Mouse (Mus musculus) kidney, postnatal 36 days (tissue): ENCODE results near the gene Tasp1.
A peak's percentile ranks its signal among the peaks of the same experiment; 100 is the strongest.

Experiments used
- DNase-seq, 2 experiments: peaks; one replicate each; pipeline ENCODE4 v3.0.0; 2021 to 2022; ENCODE audit warnings: mixed read lengths in 2 of 2

Tasp1 gene

DNA sequence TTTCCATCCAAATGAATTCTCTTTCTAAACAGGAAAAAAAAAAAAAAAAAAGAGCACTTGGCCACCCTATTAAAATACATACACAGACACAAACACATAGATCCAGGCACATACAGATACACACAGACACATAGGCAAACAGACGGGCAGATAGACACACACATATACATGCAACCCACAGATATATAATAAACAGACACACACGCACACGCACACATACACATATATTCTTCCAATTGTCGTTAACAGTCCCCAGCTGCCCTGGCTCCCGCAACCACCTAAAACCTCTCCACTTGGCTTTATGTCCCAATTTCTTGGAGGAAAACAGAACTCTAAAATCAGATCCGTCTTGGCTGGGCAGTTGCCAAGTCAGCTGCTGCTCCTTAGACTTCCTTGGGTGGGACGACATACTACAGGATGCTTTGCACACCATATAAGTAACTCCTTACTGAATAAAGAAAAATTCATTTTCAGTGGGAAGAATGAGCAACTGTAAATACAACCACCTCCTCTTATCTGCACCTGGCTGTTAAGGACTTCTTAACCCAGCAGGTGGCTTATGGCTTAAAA, 188.5 kb downstream of the Tasp1 start:
- DNase-seq: no peak

DNA sequence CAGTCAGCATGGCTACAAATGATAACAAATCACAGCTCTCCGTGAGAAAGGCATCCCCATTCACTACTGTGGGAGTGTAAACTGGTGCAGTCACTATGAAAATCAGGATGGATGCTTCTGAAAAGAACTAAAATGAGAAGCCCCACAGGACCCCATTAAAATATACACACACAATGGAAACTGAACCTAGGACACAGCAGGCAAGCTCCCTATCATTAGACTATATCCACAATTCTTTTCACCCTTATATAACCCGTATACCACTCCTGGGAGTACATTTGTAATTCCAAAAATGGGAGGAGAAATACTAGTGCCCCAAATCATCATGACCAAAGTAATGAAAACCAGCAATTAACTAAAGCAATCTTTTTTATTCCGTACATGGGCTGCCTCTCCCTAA, 190.7 kb downstream of the Tasp1 start:
- DNase-seq: no peak

DNA sequence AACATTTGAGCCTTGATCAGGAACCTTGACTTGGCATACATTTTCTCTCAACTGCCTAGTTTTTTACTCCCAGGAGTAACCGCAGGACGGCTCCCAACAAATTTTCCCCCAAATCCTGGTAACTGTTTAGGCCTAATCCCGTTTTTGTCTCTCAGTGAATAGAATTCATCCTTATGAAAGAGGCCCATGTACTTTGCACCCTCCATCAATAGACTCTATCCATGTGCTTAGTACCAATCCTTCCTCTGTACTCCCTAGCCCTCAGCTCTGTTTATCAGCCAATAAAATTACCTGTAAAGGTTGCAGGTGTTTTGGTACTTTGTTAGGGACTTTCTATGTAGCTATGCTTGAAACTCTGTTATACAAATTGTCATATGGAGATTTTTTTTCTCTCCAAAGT, 192.4 kb downstream of the Tasp1 start:
- no peak for DNase-seq

DNA sequence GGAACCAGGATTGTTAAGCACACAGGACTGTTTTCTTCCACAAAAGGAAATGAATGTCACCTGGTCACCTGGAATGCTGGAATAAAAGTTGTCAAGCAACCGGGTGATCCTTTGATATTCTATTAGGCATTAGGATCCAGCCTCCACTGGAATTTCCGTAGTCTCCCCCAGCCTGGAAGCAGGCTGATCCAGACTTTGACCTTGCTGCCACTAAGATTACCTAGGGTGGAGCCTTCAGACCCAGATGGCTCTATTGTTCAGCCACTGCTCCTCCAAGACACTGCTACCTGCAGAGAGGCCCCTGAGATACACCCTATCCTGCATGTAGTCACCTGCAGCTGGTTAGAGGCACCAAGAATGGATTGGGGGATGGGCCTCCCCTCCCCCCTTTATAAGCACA, 192.8 kb downstream of the Tasp1 start:
- peak; percentile 30 to 39 for DNase-seq

DNA sequence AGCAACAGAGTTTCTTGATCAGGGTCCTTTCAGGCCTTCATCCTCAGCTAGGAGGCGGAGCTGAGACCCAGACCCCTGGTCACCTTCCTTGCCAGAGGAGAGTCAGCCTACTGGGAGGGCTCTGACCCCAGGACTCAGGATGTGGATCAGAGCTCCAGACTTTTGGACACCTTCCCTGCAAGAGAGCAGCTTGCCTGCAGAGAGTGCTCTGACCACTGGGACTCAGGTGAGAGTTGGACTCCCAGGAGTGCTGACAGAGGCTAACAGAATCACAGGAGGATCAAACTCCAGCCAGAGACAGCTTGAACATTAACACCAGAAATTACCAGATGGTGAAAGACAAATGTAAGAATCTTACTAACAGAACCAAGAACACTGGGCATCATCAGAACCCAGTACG, 197.5 kb downstream of the Tasp1 start:
- peak; percentile 48 to 57 for DNase-seq

DNA sequence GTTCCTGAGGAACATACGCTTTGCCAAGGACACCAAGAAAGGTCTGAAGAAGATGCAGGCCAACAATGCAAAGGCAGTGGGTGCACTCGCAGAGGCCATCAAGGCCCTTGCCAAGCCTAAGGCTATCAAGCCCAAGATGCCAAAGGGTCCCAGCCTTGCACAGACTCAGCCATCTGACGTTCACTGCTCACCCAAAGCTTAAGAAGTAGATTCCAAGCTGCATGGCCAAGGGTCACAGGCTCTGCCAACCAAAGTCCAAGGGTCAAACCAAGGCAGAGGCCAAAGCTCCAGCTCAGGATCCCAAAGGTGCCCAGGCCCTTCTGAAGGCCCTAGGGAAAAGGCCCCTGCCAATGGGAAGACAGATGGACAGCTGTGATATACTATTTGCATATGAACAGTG, 203.2 kb downstream of the Tasp1 start:
- DNase-seq: peak; percentile 12 to 37

DNA sequence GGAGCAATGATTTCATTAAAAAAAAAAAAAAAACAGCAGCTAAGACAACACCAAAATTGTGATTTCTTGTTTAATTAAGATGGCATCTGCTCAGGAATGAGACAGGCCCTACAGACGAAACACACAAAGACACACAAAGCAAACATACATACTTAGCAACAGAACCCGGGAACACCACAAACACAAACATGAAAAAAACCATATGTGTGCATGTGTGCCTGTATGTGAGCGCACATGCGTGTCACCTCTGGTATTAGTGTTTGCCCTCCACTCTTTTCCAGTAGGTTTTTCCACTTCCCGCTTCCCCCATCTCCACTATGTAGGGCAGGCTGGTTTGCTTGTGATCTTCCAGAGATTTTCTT, 206.5 kb downstream of the Tasp1 start:
- no peak for DNase-seq

DNA sequence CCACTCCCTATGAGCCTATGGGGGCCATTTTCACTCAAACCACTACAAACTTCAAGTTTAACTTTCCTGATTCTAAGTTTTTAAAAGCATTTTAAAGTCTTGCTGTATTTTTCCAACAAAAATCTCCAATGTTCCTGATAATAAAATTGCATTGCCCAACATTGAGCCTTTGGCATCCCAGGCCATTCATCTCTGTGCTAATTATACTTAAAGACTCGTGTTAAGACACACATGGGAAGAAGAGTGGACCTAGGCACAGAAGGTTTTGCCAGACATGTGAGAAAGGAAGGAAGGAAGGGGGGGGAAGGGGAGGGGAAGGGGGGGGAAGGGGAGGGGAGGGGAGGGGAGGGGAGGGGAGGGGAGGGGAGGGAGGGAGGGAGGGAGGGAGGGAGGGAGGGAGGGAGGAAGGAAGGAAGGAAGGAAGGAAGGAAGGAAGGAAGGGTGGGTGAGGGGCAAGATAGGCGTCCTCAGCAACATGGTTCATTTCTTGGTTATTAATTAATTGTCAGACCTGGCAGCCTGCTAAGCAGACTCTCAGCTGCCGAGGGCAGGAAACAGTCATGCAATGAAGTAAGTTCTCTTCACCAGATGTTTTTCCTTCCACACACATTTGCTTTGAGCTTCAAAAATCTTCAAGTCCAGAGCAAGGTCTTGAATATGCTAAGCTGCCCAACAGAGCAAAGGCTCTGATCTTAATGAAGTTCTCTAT, 207.0 kb downstream of the Tasp1 start:
- peak; percentile 52 to 55 for DNase-seq

DNA sequence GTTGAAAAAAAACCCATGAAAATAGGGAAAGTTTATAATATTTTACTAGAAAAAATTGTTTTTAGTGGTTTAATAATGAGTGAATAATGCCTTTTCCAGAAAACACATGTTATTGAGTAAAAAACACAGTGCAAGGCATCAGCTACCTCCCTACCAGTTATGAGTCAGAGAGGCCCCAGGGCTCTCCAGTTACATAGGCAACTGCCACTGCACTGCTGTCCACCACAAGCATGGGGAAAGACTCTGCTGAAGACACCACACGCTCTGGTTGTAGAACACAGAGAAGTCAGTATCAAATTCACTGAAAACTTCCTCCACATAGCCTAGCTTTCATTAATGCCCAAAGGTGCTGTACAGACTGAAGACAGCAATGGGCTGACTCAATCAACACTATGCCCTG, 217.0 kb downstream of the Tasp1 start:
- no peak for DNase-seq

DNA sequence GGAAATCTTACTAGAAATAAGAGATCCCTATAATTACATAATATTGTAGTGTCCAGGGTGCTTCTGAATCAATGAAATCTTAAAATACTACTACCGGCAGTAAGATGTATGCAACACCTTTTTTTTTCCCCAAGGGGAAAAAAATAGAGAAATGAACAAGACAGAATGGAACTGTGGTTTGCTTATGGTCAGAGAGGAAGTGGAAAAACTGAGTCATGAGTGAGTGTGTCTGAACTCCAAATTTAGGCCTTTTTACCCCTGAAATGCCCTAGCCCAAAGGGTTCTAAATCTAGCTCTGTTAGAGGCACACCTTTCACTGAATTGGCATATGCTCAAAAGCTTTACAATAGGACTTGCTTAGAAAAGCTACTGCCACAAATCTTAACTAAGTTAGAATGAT, 225.2 kb downstream of the Tasp1 start:
- DNase-seq: no peak

DNA sequence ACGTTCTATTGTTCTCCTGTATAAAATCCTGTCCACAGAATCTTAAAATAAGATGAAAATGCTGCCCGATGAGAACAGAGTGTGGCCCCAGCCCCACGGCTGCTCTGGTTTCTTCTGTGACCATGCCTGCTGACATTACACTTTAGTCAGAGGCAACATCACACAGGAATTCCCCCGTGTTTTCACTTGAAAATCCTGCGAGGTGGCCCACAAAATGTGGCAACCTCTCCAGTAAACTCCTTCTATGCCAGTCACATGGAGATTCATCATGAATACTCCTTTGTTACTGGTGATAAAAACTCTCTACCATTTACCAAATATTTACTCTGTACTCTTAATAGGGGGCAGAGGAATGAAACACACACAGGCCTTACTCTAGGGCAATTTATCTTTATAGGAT, 225.7 kb downstream of the Tasp1 start:
- no peak for DNase-seq

DNA sequence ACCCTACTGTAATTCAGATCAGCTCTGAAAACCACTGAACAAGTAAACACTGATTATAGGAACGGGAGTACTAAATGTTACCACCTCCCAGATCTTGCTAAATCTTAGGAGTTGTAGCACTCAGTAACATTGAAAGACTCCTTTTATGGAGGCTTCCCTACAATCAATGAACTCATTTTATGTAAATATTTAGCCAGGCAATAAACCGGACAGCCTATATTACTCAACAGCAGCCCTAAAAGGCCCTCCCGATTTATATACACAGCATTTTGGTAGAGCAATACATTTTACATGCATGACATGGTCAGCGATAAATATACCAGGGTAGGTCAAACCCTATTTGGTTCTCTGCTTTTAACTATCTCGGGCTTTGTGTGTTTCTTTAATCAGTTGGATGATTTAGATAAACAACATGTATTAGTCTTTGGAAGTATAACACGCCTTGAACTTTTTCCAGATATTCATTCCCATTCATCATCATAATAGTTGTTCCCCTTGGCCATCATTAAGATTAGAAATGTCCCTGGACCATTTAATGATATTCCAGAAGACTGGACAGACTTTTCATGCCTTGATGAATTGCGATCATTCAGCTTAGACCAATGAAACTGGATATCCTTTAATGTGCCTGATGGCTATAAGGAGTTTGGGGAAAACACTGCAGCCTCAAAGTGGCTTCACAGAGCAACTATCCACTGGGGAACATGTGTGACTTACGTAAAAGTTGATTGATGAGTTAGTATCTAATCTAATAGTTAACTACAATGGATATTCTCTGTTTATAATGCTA, 244.8 kb downstream of the Tasp1 start:
- DNase-seq: no peak

DNA sequence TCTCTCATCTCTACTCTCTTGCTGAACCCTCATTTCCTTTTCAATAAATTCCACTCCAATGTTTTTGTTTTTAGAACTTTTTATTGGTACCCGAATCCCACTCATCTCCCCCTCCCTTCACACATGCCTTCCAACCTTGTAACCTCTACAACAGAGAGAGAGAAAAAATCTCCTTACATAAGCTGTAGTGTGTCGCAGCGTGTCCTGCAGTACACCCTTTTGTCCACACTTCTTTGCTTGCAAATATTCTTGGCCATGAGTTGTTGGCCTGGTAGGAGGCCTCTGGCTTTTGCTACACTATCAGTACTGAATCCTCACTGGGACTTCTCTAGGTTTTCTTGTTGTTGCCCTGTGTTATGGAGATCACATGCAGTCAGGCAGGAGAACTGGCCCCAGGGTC, 249.3 kb downstream of the Tasp1 start:
- no peak for DNase-seq

DNA sequence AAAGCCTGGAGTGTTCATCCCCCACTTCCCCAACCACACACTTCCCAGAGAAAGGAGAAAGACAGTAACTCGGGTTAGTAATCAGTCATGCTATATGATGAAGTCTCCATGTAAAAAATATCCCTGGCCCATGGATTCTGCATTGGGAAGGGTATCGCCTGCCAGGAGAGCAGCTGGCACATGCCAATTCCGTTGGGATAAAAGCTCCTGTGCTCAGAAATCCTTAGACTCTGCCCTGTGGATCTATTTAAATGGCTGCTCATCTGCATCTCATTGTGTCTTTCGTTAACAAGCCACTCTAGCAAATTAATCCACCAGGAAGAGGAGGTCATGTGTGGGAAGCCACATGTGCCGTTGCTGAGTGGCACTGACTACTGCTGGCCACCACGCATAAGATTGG, 258.7 kb downstream of the Tasp1 start:
- no peak for DNase-seq

DNA sequence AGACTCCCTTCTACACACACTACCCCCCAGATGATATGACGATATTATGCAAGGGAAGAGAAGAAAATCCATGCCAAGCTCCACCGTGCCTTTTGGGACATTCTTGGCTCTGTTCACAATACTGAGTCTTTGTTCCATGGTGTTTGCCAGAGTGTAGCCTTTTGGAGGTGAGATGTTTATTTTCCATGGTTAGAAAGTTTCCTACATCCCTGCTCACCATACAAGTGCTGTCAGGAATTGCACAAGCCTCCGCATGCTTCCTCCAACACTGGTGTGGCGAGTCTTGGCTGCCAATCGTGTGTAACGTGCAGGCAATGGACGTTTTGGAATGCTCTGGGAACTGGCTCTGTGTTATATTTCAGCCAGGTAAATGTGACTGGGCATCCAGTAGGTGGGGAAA, 262.6 kb downstream of the Tasp1 start:
- no peak for DNase-seq

DNA sequence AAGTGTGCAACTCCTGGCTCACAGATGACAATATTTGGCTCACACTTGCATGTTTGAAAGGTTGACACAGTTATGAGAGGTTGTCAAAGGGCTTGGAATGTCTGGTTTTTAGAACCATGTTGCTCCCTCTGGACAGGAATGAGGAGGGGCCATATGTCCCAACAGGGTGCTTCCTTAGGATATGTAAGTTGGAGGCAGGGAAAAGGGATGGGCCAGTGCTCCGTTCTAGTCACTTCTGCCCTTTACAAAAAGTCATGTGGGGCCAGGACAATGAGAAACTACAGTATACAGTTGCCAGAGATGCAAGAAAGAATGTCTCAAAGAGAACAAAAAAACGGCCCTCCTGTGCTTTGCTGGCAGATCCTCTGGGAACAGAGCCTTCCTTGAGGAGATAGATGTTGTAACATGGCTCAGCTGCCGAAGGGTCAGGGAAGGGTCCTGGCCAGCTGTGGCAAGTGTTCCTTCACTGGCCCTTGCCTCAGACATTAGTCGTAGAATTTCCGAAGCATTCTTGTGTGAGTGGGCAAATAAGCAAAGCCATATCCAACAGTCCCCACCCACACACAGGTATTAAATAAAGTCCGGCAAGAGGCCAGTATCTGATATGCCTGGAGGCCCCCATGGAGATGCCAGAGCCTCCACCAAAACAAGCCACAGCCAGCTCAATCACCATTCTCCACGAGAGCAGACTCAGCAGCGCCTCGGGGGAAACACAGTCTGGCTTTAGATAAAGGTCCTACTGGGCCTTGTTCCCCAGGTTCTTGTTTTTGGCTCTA, 274.1 kb downstream of the Tasp1 start:
- no peak for DNase-seq

DNA sequence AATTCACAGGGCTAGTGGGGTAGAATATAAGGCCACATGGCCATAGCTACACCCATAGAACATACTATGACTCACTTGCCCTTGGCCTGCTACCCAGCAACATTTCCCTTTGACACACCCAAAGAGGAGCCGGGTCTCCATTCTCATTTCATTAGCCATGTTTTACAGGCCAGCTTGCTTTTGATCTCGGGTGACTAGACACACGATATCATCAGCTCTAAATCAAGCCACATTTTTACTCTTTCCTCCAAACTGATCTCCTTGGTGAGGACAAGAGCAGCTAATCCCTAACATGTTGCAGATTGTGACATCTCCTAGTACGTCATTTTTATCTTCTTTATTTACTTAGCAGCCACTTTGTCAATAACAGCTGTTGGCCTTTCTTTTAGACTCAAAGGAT, 277.9 kb downstream of the Tasp1 start:
- no peak for DNase-seq

DNA sequence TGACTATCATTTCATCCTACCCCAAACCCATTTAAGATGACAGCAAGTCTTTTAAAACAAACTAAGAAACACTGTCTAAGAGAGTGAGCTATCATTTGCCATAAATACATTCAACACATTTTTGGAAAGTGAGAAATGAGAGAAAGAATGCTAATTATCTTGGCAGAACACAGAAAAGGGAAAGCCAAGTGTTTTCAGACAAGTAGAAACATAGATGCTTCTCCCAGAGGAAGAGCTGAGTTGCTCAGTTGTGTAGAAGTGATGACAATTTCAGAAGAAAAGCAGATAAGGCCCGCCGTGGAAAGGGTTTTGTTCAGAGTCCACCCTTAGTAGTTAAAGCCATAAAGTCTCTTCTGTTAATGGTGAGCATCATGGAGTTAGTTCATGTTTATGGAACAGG, 281.7 kb downstream of the Tasp1 start:
- DNase-seq: no peak

DNA sequence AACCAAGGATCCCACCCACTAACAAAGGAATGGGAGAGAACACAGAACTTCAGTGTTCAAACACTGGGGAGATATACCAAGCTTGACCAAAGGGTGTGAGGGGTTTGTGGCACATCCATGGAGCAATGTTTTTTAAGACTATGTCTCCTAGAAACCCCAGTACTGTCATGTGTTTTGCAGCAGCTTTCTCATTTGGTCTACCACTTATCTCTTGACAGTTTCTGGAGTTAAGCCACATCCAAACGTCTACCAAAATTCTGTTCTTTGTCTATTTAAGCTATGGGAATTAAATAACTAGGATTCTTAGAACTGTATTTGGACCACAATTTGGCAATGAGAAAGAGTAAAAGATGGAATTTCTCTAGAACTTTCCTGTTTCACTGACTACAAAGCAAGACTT, 282.1 kb downstream of the Tasp1 start:
- DNase-seq: no peak
